Mouse (Mus musculus) limb, embryonic 11.5 days (tissue): Measurements from ENCODE around the gene Nell1. TPM values are rescaled to one million over a fixed set of nuclear protein-coding genes. Genes with fewer than 3 reads are reported as not detected.

Experiments used
- polyA plus RNA-seq: library from polyadenylated mRNA; unstranded; fragments of >200 nt; fragmentation: Nextera tagmentation; extraction: Ambion mirVana; gene quantifications from 2 replicates; pipeline ENCODE4 v1.2.1, GENCODE M21; 2014

Nell1 gene
- polyA plus RNA-seq, 1 experiment from 2014 or later, result 0.65 TPM

Other genes starting within 250 kb of the Nell1 start
- gene Htatip2, start 215.7 kb upstream of the Nell1 start, polyA plus RNA-seq, result 2.5 and 3.8 TPM in 2 replicates
- 51.8 and 54.4 TPM in 2 replicates for gene Prmt3, start 196.5 kb upstream of the Nell1 start, polyA plus RNA-seq
- gene Slc6a5, start 64.7 kb upstream of the Nell1 start, polyA plus RNA-seq, result not detected in 2 replicates